Mouse (Mus musculus): ENCODE data around the gene Olfr771.
"Not testable (repeated sequence)": the region's sequence is repeated elsewhere in the genome, so short reads cannot be mapped to it uniquely, and the experiment has no call there.

The Olfr771 gene

DNA sequence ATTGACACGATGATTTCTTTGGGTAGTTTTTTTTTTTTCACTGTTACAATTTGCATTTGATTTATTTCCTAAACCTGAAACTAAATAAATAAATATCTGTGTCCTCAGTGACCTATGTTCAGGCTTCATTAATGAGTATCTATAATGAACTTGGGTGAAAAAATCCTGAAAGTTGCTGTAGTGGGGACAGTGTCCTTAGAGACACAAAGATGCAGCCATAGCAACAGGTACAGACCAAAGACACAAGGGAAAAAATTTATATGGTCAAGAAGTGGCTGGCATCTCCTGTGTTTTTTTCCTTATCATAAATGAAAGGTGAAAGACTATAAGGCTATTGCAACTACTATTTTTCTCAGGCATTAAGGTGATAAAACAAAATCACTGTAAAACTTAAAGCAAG lies at the start of gene Olfr771:
Gene Olfr771, minus strand, starts transcription at position 101 of the 400 bp plus-strand sequence.
- DNase-seq: no peak

DNA sequence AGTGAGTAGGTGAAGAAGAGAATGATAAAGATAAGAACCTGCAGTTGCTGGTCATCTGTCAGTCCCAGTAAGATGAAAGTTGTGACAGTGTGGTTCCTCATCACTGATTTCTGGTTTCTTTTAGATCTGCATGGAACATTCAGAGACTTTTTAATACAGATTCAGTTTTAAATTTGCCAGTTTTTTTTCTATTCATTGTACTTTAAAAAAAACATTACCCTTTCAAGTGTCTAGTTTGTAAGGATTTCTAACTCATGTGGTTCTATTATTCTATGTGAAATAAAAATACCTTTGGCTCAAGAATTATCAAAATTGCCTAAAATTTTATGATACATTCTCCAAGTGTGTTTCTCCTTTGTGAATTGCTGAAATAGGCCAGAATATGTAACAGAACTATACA lies 22.8 kb upstream of the Olfr771 start, which contains the start of gene Olfr773:
Gene Olfr773, minus strand, starts transcription at position 101 of the 400 bp plus-strand sequence.
- DNase-seq: not testable (repeated sequence)

GRCm38 (mm10) chr10:129177821-129178220 lies 13.3 kb upstream of the Olfr771 start, which contains the start of gene Olfr772:
Olfr772 (minus strand) TSS chr10:129177921.
- DNase-seq: not testable (repeated sequence)

DNA sequence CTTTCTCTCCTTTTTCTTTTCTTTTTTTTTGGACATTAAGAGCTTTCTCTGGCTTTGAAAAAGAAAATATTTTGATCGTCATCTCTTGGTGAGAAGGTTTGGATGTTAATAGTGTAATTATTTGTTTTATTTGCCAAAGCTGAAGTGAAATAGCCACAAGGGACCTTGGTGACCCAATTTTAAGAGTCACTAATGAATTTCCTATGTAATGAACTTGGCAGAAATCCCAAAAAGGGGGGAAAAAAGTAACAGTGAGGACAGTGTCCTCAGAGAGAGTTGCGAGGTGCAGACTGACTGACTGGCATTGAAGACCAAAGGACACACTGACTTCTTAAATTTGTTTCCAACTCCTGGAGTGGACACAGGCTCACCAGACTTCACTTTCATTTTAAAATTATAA lies 25.7 kb downstream of the Olfr771 start, which contains the start of gene Olfr770:
Gene Olfr770, minus strand, starts transcription at position 101 of the 400 bp plus-strand sequence.
- DNase-seq: no peak

DNA sequence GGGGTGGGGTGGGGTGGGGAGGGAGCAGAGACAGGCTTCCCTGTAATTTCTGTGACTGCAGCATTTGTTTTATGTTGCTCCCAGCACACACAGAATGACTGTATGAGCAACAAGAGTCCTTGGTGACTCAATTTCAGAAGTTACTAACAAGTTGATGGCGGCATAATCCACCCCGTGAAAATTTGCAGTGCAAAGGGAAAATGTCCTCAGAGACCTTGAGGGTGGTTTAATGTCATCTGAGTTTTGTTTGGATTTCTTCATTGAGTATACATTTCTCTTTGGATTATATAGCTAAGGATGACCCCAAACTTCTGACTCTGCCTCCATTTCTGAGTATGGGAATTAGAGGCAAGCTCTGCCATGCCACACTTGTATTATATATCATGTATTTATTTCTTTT lies 46.8 kb downstream of the Olfr771 start, which contains the start of gene Olfr769:
Gene Olfr769, minus strand, starts transcription at position 101 of the 400 bp plus-strand sequence.
- DNase-seq: no peak

DNA sequence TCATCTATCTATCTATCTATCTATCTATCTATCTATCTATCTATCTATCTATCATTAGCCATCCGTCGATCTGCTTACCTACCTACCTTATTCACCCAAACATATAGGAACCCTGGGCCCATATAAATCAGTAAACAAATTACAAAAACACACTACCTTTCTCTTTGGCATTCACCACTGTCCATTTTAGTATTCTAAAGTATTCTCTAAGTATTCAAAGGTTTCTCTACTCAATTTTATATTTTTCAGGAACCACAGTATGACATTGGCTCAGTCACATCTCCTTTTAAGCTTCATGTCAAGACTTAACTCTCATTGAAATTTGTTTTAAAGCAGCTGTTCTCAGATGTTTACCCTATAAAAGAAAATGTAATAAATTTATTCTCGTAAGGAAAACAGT lies 49.4 kb downstream of the Olfr771 start:
- no peak for DNase-seq
